Mouse (Mus musculus) thymus, adult 2 months (tissue): ENCODE data around the gene Zkscan5.

Experiments
- CTCF ChIP-seq: fragments of 200-500 bp; IDR thresholded peaks from 2 replicates; pipeline ENCODE4 v1.5.1; 2012; ENCODE audit warnings: mild to moderate bottlenecking, control low read depth, low read length, moderate library complexity, borderline replicate concordance; ENCODE audit not compliant: control insufficient read depth, poor library complexity, insufficient read depth; ENCODE audit errors: extremely low read depth
- POLR2A ChIP-seq: fragments of 200-500 bp; IDR thresholded peaks from 2 replicates; pipeline ENCODE4 v1.6.1; 2012; ENCODE audit warnings: mild to moderate bottlenecking, low read length, control low read depth, moderate library complexity; ENCODE audit not compliant: control insufficient read depth, poor library complexity, insufficient read depth; ENCODE audit errors: extremely low read depth

- TF ChIP-seq CTCF (no peak), POLR2A (no peak)
Observed at GRCm38 (mm10) chr5:145219981-145220380, 15.6 kb downstream of the Zkscan5 start.
